8 mouse cellular contexts compared by ENCODE assay signal in the genomic region with DNA sequence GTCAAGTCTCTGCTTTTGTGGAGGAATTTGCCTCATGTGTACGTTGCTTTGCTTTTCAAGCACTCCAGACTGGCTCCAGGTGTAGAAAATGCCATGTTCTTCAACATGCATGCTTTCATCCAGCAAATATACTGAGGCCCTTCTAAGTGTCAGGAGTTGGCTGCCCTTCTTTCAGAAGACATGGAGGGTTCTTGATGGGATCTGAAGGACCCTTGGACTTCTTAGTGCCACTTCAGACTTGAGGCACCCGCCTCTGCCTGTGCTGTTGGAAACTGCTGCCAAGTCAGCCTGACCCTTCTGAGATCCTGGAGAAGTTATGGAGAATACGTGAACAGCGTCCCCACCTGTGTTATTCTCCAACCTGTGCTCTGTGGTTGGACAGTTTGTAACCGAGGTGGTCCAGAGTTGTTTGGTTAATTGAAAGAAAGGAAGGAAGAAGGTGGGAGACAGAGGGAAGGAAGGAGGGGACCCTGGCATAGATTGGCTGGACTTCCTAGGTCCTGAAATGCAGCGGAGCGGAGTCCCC. TPM values are rescaled to one million over a fixed set of nuclear protein-coding genes. Genes with fewer than 3 reads are reported as not detected.
DNase-seq lines count a peak whose midpoint lies in the region; ATAC-seq lines count a peak whose summit lies in the region.

No protein-coding gene starts in this region.

- peak overlapping the region; percentile 70 for H3K4me3 ChIP-seq in kidney, embryonic 16.5 days (ENCODE audit: low read length)
- peak overlapping the region; percentile 54 for H3K4me3 ChIP-seq in forebrain, embryonic 13.5 days
- peak overlapping the region; percentile 50; the same call in 1 of the 2 replicates for H3K4me3 ChIP-seq in liver, embryonic 12.5 days
- peak overlapping the region; percentile 55 for H3K4me3 ChIP-seq in neural tube, embryonic 12.5 days

- peaks cover 4% of the 10 kb centered on the region; the same call in 1 of the 2 replicates for H3K4me1 ChIP-seq in kidney, embryonic 16.5 days (ENCODE audit: insufficient read depth, low read length)
- peaks cover 15% of the 10 kb centered on the region for H3K4me1 ChIP-seq in forebrain, embryonic 13.5 days
- H3K4me1 ChIP-seq in liver, embryonic 12.5 days = 0 out of 2 replicates have a peak, but pooled peaks cover 2% of the 10 kb centered on the region
- H3K4me1 ChIP-seq in neural tube, embryonic 12.5 days = peaks cover 8% of the 10 kb centered on the region

- H3K27ac ChIP-seq in kidney, embryonic 16.5 days (ENCODE audit: low read length) = no peak overlapping the region
- H3K27ac ChIP-seq in forebrain, embryonic 13.5 days = no peak overlapping the region
- H3K27ac ChIP-seq in liver, embryonic 12.5 days = no peak overlapping the region
- no peak overlapping the region for H3K27ac ChIP-seq in neural tube, embryonic 12.5 days

- DNase-seq in kidney, postnatal 14 days = no peak
- DNase-seq in frontal cortex, postnatal 36 days (ENCODE audit: low spot score in 2 of 2) = no peak
- DNase-seq in gastrocnemius, postnatal 14 days = no peak
- no peak for DNase-seq in ovary, adult 18-20 months (ENCODE audit: low spot score)

- 35% methylated on average over 7 of the region's 7 CpGs for WGBS in kidney, embryonic 16.5 days
- 32% methylated on average over 7 of the region's 7 CpGs for WGBS in forebrain, embryonic 13.5 days
- WGBS in liver, embryonic 12.5 days (ENCODE audit: insufficient replicate concordance) = 28% methylated on average over 7 of the region's 7 CpGs
- 36% methylated on average over 7 of the region's 7 CpGs for WGBS in neural tube, embryonic 12.5 days

- intact Hi-C loops in gastrocnemius, postnatal 14 days (cut with DNase I; ENCODE audit: low total_unique reads) = loop anchor here (10.0 kb wide), 1 partner anchor 113 kb away; no protein-coding TSS in a partner anchor

- peak; percentile 14; the same call in 1 of the 2 replicates for ATAC-seq in kidney, embryonic 16.5 days (ENCODE audit: low FRiP score, low TSS enrichment)
- 0 out of 2 replicates have a peak, but pooled peaks have one; percentile 3 for ATAC-seq in forebrain, embryonic 13.5 days
- no peak for ATAC-seq in liver, embryonic 12.5 days
- no peak for ATAC-seq in neural tube, embryonic 12.5 days (ENCODE audit: low FRiP score, low read depth)

- no peaks in the 10 kb centered on the region for H3K9me3 ChIP-seq in kidney, embryonic 16.5 days (ENCODE audit: low read length)
- H3K9me3 ChIP-seq in forebrain, embryonic 13.5 days (replicated peaks) = no peaks in the 10 kb centered on the region
- H3K9me3 ChIP-seq in liver, embryonic 12.5 days (replicated peaks) = no peaks in the 10 kb centered on the region
- H3K9me3 ChIP-seq in neural tube, embryonic 12.5 days = no peaks in the 10 kb centered on the region

- H3K27me3 ChIP-seq in kidney, embryonic 16.5 days (ENCODE audit: insufficient read depth, low read length) = peaks cover 18% of the 10 kb centered on the region
- peaks cover 47% of the 10 kb centered on the region for H3K27me3 ChIP-seq in forebrain, embryonic 13.5 days
- H3K27me3 ChIP-seq in liver, embryonic 12.5 days (replicated peaks) = peaks cover 46% of the 10 kb centered on the region
- H3K27me3 ChIP-seq in neural tube, embryonic 12.5 days (replicated peaks) = peaks cover 36% of the 10 kb centered on the region

- H3K9ac ChIP-seq in kidney, embryonic 16.5 days (replicated peaks; ENCODE audit: low read length) = peak overlapping the region; percentile 69; the same call in 1 of the 2 replicates
- H3K9ac ChIP-seq in forebrain, embryonic 13.5 days = no peak overlapping the region
- H3K9ac ChIP-seq in liver, embryonic 12.5 days = no peak overlapping the region
- H3K9ac ChIP-seq in neural tube, embryonic 12.5 days = no peak overlapping the region

- H3K4me2 ChIP-seq in kidney, embryonic 16.5 days (replicated peaks; ENCODE audit: low read depth, low read length) = peak overlapping the region; percentile 97
- H3K4me2 ChIP-seq in forebrain, embryonic 13.5 days = peak overlapping the region; percentile 96
- peak overlapping the region; percentile 66 for H3K4me2 ChIP-seq in liver, embryonic 12.5 days
- peak overlapping the region; percentile 96 for H3K4me2 ChIP-seq in neural tube, embryonic 12.5 days (replicated peaks)

- no peaks in the 10 kb centered on the region for H3K36me3 ChIP-seq in kidney, embryonic 16.5 days (ENCODE audit: insufficient read depth, low read length)
- H3K36me3 ChIP-seq in forebrain, embryonic 13.5 days (ENCODE audit: poor library complexity, severe bottlenecking) = no peaks in the 10 kb centered on the region
- H3K36me3 ChIP-seq in liver, embryonic 12.5 days = no peaks in the 10 kb centered on the region
- no peaks in the 10 kb centered on the region for H3K36me3 ChIP-seq in neural tube, embryonic 12.5 days

RNA-seq across cellular contexts. Expression of gene Egfr, which starts 0.5 kb away (rescaled TPM):
- polyA plus RNA-seq in kidney, embryonic 16.5 days (2015; fragmentation: Nextera tagmentation; extraction: Ambion mirVana) = 4.0 and 4.9 TPM in 2 replicates
- polyA plus RNA-seq in forebrain, embryonic 13.5 days (2015; fragmentation: Nextera tagmentation; extraction: Ambion mirVana) = 1.2 and 1.3 TPM in 2 replicates
- 1.4 and 1.7 TPM in 2 replicates for polyA plus RNA-seq in liver, embryonic 12.5 days (2016; fragmentation: Nextera tagmentation; extraction: Ambion mirVana)
- 3.4 and 4.4 TPM in 2 replicates for polyA plus RNA-seq in neural tube, embryonic 12.5 days (2016; fragmentation: Nextera tagmentation; extraction: Ambion mirVana)
- 10 to 100 TPM; 20.4 to 25.1 TPM for total RNA-seq in gastrocnemius, postnatal 14 days (2021)

Comparison
In these comparisons a context has a peak if more than half of its experiments do, and no peak if none do; other contexts are left out.
1. ATAC-seq: peak in kidney, embryonic 16.5 days (single experiment) and forebrain, embryonic 13.5 days (single experiment); none in liver, embryonic 12.5 days (single experiment) and neural tube, embryonic 12.5 days (single experiment).
2. Peak in every context shown above with its lines, with median percentiles within 50 percentile points of each other: H3K4me2 ChIP-seq and H3K4me3 ChIP-seq.